Mouse (Mus musculus) heart, adult 9 months (tissue): ENCODE results near the gene Nsmce4a.
"Not testable (repeated sequence)": the region's sequence is repeated elsewhere in the genome, so short reads cannot be mapped to it uniquely, and the experiment has no call there.

Source experiments
- DNase-seq, 2 experiments: peaks; one replicate each; pipeline ENCODE4 v3.0.0; 2022; ENCODE audit warnings: low spot score in 2 of 2

Gene Nsmce4a

GRCm38 (mm10) chr7:130537068-130537467 is 35.9 kb downstream of the Nsmce4a start:
- DNase-seq = no peak

- no peak for DNase-seq
These were observed 37.7 kb downstream of the Nsmce4a start for GRCm38 (mm10) chr7:130535174-130535573.

- DNase-seq = peak; percentile 75 to 85
These were observed 39.3 kb downstream of the Nsmce4a start for GRCm38 (mm10) chr7:130533316-130534260.

- DNase-seq = not testable (repeated sequence)
These were observed 41.8 kb downstream of the Nsmce4a start for GRCm38 (mm10) chr7:130531138-130531537.

GRCm38 (mm10) chr7:130527306-130527705 is 45.6 kb downstream of the Nsmce4a start:
- DNase-seq = no peak

GRCm38 (mm10) chr7:130523451-130523850 is 49.5 kb downstream of the Nsmce4a start:
- no peak for DNase-seq

- DNase-seq = no peak
These were observed 52.0 kb downstream of the Nsmce4a start for GRCm38 (mm10) chr7:130520812-130521422.

- no peak for DNase-seq
These were observed 52.9 kb downstream of the Nsmce4a start, which contains the start of gene Ate1 for GRCm38 (mm10) chr7:130520049-130520425. TSS of gene Ate1 (minus strand) at chr7:130520369.

GRCm38 (mm10) chr7:130519096-130520048 is 53.5 kb downstream of the Nsmce4a start:
- DNase-seq = peak; percentile 96 to 97

GRCm38 (mm10) chr7:130518213-130519095 is 54.5 kb downstream of the Nsmce4a start:
- peak in 1 of 2 experiments; percentile 41 for DNase-seq

GRCm38 (mm10) chr7:130510243-130510642 is 62.7 kb downstream of the Nsmce4a start:
- no peak for DNase-seq

- DNase-seq = no peak
These were observed 69.9 kb downstream of the Nsmce4a start for GRCm38 (mm10) chr7:130503006-130503405.

GRCm38 (mm10) chr7:130501499-130501898 is 71.4 kb downstream of the Nsmce4a start:
- no peak for DNase-seq

- no peak for DNase-seq
These were observed 79.6 kb downstream of the Nsmce4a start for GRCm38 (mm10) chr7:130493346-130493745.

GRCm38 (mm10) chr7:130492026-130492425 is 80.9 kb downstream of the Nsmce4a start:
- DNase-seq = no peak
